Mouse (Mus musculus) liver, postnatal 0 days (tissue): ENCODE data around the gene Cd22.

Source experiments
- CTCF ChIP-seq: sonication (generic); IDR thresholded peaks from 2 replicates; pipeline ENCODE4 v1.5.1; 2016; ENCODE audit warnings: antibody characterized with exemption, low read depth
- EP300 ChIP-seq: IDR thresholded peaks from 2 replicates; pipeline ENCODE4 v1.6.1; 2016; ENCODE audit warnings: antibody characterized with exemption, low read depth, mild to moderate bottlenecking

GRCm38 (mm10) chr7:30820131-30820530 is 60.0 kb downstream of the Cd22 start:
- TF ChIP-seq CTCF: no peak
- no peak for TF ChIP-seq EP300
